Mouse (Mus musculus) urinary bladder, postnatal 36 days (tissue): Measurements from ENCODE around the gene Uckl1.

Experiments used
- DNase-seq, 2 experiments: peaks; one replicate each; pipeline ENCODE4 v3.0.0; 2022; ENCODE audit warnings: low spot score in 2 of 2, mixed read lengths in 1 of 2

Uckl1 gene

GRCm38 (mm10) chr2:181589732-181590105, 5.0 kb upstream of the Uckl1 start:
- DNase-seq = no peak

- no peak for DNase-seq
Observed at GRCm38 (mm10) chr2:181589011-181589731, 4.5 kb upstream of the Uckl1 start.

- no peak for DNase-seq
Observed at GRCm38 (mm10) chr2:181588229-181588780, 3.6 kb upstream of the Uckl1 start.

GRCm38 (mm10) chr2:181587796-181588195, 3.1 kb upstream of the Uckl1 start:
- no peak for DNase-seq

- DNase-seq = no peak
Observed at GRCm38 (mm10) chr2:181586124-181586523, 1.4 kb upstream of the Uckl1 start.

GRCm38 (mm10) chr2:181585506-181585905, 814 bp upstream of the Uckl1 start:
- no peak for DNase-seq

- no peak for DNase-seq
Observed at GRCm38 (mm10) chr2:181583460-181584257, 1.0 kb downstream of the Uckl1 start.

DNA sequence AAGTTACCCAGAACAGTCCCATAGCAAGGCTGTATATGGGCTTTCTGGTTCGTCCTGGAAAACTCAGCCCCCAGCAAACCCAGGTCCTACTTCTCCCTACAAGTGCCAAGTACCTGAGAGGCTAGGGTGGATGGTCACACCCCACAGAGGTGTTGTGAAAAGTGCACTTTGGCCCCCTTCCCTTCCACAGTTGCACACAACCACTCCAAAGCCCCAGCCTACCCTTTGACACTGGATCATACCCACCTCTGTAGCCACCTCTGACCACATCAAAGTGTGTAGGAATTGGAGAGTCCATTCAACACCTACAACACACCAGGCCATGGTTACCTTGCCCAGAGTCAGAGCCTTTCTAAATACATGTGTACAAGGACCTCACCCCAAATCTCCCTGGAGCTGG, 1.8 kb downstream of the Uckl1 start:
- no peak for DNase-seq

GRCm38 (mm10) chr2:181582358-181582757, 2.3 kb downstream of the Uckl1 start:
- no peak for DNase-seq

GRCm38 (mm10) chr2:181581402-181582120, 3.1 kb downstream of the Uckl1 start:
- peak; percentile 85 to 88 for DNase-seq

DNA sequence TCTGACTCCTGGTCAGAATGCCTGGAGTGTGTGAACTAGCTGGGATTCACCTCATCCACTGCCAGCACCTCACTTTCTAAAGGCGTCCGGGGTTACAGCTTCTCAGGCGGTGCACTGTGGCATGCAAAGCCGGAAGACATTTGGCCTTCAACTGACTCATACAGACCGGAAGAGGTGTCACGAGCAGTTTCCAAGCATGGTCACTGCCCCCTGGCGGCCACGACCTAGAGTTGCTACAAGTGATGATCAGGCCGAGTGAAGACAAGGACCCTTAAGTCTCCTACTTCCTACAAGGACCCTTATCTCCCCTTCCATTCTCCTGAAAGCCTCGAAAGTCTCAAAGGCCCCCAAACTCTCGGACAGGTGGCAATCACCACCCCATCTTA, 3.7 kb downstream of the Uckl1 start:
- DNase-seq = peak; percentile 72 to 85

- no peak for DNase-seq
Observed at GRCm38 (mm10) chr2:181580131-181580772, 4.4 kb downstream of the Uckl1 start.

GRCm38 (mm10) chr2:181579681-181580080, 5.0 kb downstream of the Uckl1 start:
- DNase-seq = no peak

DNA sequence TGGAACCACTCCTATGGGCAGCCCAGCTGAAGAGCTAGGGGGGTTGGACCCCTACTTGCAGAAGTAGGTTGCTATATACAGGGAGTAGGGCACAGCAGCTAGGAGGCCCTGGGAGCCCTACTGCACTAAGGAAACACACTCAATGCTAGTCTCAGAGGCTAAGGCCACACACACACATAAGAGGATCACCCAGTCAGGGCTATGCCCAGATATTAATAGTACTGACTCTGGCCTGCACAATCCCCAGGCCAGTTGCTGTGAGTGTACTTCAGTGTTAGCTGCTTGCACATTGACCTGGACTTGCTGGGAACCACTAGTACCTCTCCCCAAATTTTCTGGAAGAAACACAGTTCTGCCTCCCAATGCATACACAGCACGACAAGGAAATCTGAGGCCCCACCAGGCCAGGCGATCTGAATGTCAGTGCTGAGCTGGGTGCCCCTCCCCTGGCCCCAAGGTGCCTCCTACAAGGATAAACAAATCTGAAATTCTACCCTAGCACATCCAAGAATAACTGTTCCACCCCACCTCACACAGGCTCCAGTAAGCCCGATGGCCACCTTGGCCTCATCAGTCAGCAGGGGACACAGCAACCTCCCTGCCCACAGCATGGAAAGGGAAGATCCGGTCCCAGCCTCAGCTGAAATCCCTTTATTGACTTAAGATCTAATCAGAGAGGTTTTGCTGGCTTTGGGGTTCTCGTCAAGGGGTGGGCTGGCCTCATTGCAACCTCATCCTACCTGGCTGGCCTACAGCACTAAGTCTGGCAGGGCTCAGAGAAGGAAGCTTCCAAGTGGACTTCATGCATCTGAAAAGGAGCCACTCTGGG, 5.7 kb downstream of the Uckl1 start:
- DNase-seq = no peak

GRCm38 (mm10) chr2:181577981-181578581, 6.6 kb downstream of the Uckl1 start:
- no peak for DNase-seq

DNA sequence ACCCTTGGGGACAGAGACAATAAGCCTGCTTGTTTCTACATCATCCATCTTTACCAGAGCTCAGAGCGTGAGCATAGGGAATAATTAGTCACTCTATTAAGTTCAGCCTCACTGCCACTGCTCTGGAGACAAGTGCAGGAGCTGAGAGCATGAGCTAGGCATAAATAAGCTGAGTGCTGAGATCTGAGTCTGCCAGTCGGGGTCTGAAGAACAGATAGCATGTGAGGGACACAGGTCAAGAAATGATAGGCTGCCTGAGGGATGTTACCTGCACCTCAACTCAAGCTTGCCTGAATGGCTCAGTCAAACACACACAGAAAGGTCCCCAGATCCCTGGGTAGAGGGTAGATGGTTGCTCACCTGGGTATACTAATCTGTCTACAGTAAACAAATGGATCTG, 7.6 kb downstream of the Uckl1 start:
- no peak for DNase-seq

GRCm38 (mm10) chr2:181576613-181577012, 8.1 kb downstream of the Uckl1 start:
- no peak for DNase-seq

- no peak for DNase-seq
Observed at GRCm38 (mm10) chr2:181574921-181575545, 9.7 kb downstream of the Uckl1 start.

GRCm38 (mm10) chr2:181573961-181574360, 10.7 kb downstream of the Uckl1 start:
- DNase-seq = no peak
